ENCODE assay signal across 8 mouse cellular contexts in genomic region chr10:80589127-80589878, GRCm38 (mm10). TPM values are rescaled to one million over a fixed set of nuclear protein-coding genes. Genes with fewer than 3 reads are reported as not detected.
DNase-seq lines count a peak whose midpoint lies in the region; ATAC-seq and TF ChIP-seq lines count a peak whose summit lies in the region.

No protein-coding gene starts in this region.

- peak overlapping the region; percentile 76 for H3K4me3 ChIP-seq in heart, embryonic 12.5 days
- peak overlapping the region; percentile 86 for H3K4me3 ChIP-seq in C2C12 (ENCODE audit: insufficient read depth, poor library complexity, severe bottlenecking)
- peak overlapping the region; percentile 90 for H3K4me3 ChIP-seq in embryonic facial prominence, embryonic 11.5 days (ENCODE audit: low read depth, low read length)
- H3K4me3 ChIP-seq in intestine, embryonic 15.5 days (replicated peaks): peak overlapping the region; percentile 90

- peak overlapping the region; percentile 92 for H3K9ac ChIP-seq in heart, embryonic 12.5 days
- peak overlapping the region; percentile 86 for H3K9ac ChIP-seq in embryonic facial prominence, embryonic 11.5 days (replicated peaks; ENCODE audit: low read length)
- peak overlapping the region; percentile 95 for H3K9ac ChIP-seq in intestine, embryonic 15.5 days

- no peak for DNase-seq in heart, postnatal 25 days (ENCODE audit: low spot score)
- DNase-seq in embryonic facial prominence, embryonic 11.5 days (ENCODE audit: low spot score): no peak
- peak; percentile 63 for DNase-seq in naive thymus-derived CD4-positive, alpha-beta T cell, adult 2 months (ENCODE audit: low read depth)
- no peak for DNase-seq in left cerebral cortex, adult 9 months (ENCODE audit: low spot score in 2 of 2)
- DNase-seq in left cerebral cortex, postnatal 14 days (ENCODE audit: low spot score in 2 of 2): no peak

- H3K27me3 ChIP-seq in heart, embryonic 12.5 days (replicated peaks): no peaks in the 10 kb centered on the region
- no peaks in the 10 kb centered on the region for H3K27me3 ChIP-seq in C2C12 (ENCODE audit: control insufficient read depth, insufficient read depth, insufficient read length)
- no peaks in the 10 kb centered on the region for H3K27me3 ChIP-seq in embryonic facial prominence, embryonic 11.5 days (ENCODE audit: control insufficient read depth, insufficient read depth, low read length)
- no peaks in the 10 kb centered on the region for H3K27me3 ChIP-seq in intestine, embryonic 15.5 days (replicated peaks)

- intact Hi-C loops in heart, postnatal 25 days (cut with DNase I): no loop called here
- intact Hi-C loops in left cerebral cortex, postnatal 14 days (cut with DNase I): no loop called here

- peaks cover 49% of the 10 kb centered on the region for H3K4me1 ChIP-seq in heart, embryonic 12.5 days (replicated peaks)
- peaks cover 6% of the 10 kb centered on the region for H3K4me1 ChIP-seq in embryonic facial prominence, embryonic 11.5 days (ENCODE audit: control insufficient read depth, insufficient read depth, low read length)
- H3K4me1 ChIP-seq in intestine, embryonic 15.5 days (replicated peaks): peaks cover 31% of the 10 kb centered on the region

- H3K79me3 ChIP-seq in C2C12 (ENCODE audit: low read depth): peaks cover 20% of the 10 kb centered on the region

- H3K79me2 ChIP-seq in C2C12 (ENCODE audit: control insufficient read depth, insufficient read depth): peaks cover 42% of the 10 kb centered on the region

- peak overlapping the region; percentile 49 for H3K27ac ChIP-seq in heart, embryonic 12.5 days (ENCODE audit: poor library complexity, severe bottlenecking)
- H3K27ac ChIP-seq in embryonic facial prominence, embryonic 11.5 days (replicated peaks; ENCODE audit: low read depth, low read length): no peak overlapping the region
- H3K27ac ChIP-seq in intestine, embryonic 15.5 days: 0 out of 2 replicates have a peak overlapping the region, but pooled peaks have one; percentile 9

- H3K4me2 ChIP-seq in heart, embryonic 12.5 days: peak overlapping the region; percentile 89
- H3K4me2 ChIP-seq in embryonic facial prominence, embryonic 11.5 days (ENCODE audit: low read depth, low read length): peak overlapping the region; percentile 93
- H3K4me2 ChIP-seq in intestine, embryonic 15.5 days (replicated peaks): peak overlapping the region; percentile 93

- no peaks in the 10 kb centered on the region for H3K9me3 ChIP-seq in heart, embryonic 12.5 days (replicated peaks)
- H3K9me3 ChIP-seq in embryonic facial prominence, embryonic 11.5 days (replicated peaks; ENCODE audit: control insufficient read depth, low read length): no peaks in the 10 kb centered on the region
- H3K9me3 ChIP-seq in intestine, embryonic 15.5 days: no peaks in the 10 kb centered on the region

- no peak for TF ChIP-seq CTCF in C2C12 (IDR thresholded peaks at IDR 0.05; ENCODE audit: control insufficient read depth, insufficient read depth, insufficient read length)

- WGBS in heart, embryonic 12.5 days: 13% methylated on average over 12 of the region's 12 CpGs
- WGBS in embryonic facial prominence, embryonic 11.5 days: 19% methylated on average over 12 of the region's 12 CpGs
- 16% methylated on average over 12 of the region's 12 CpGs for WGBS in intestine, embryonic 15.5 days

- no peak for ATAC-seq in heart, embryonic 12.5 days (ENCODE audit: insufficient number of reproducible peaks, low FRiP score)
- ATAC-seq in embryonic facial prominence, embryonic 11.5 days (replicated peaks; ENCODE audit: insufficient number of reproducible peaks, low FRiP score, low TSS enrichment, low read depth): peak; percentile 1; the same call in 1 of the 2 replicates
- no peak for ATAC-seq in intestine, embryonic 15.5 days

- H3K36me3 ChIP-seq in heart, embryonic 12.5 days: peaks cover 24% of the 10 kb centered on the region
- peaks cover 3% of the 10 kb centered on the region for H3K36me3 ChIP-seq in C2C12 (ENCODE audit: control insufficient read depth, insufficient read depth)
- H3K36me3 ChIP-seq in embryonic facial prominence, embryonic 11.5 days (replicated peaks; ENCODE audit: control insufficient read depth, insufficient read depth, low read depth, low read length): no peaks in the 10 kb centered on the region
- H3K36me3 ChIP-seq in intestine, embryonic 15.5 days: peaks cover 6% of the 10 kb centered on the region

- H3ac ChIP-seq in C2C12 (ENCODE audit: control insufficient read depth, insufficient read length, low read depth): peak overlapping the region; percentile 98

TF ChIP-seq in C2C12, 6 proteins besides CTCF, POLR2A, EP300 and RAD21:
- no peak for TF ChIP-seq MAX (IDR thresholded peaks at IDR 0.05)
- no peak for TF ChIP-seq MYOD1 (IDR thresholded peaks at IDR 0.05; ENCODE audit: control insufficient read depth, insufficient read length, low read depth)
- no peak for TF ChIP-seq CEBPB (IDR thresholded peaks at IDR 0.05; ENCODE audit: low read depth)
- no peak for TF ChIP-seq MYOG (IDR thresholded peaks at IDR 0.05; ENCODE audit: control insufficient read depth, extremely low read depth, insufficient read length)
- TF ChIP-seq FOSL1 (IDR thresholded peaks at IDR 0.05; ENCODE audit: insufficient read depth, low read length, poor library complexity, severe bottlenecking): no peak
- no peak for TF ChIP-seq USF1 (IDR thresholded peaks at IDR 0.05; ENCODE audit: low read depth)

RNA-seq across cellular contexts. Expression of gene Abhd17a, which starts 0.8 kb away (rescaled TPM):
- 99.4 and 105 TPM in 2 replicates for polyA plus RNA-seq in heart, embryonic 12.5 days (2016; fragmentation: Nextera tagmentation; extraction: Ambion mirVana)
- 10 to 100 TPM; 50.1 to 51.1 TPM for total RNA-seq in heart, postnatal 25 days (2021)
- polyA plus RNA-seq in C2C12 (2012; fragmentation: generic; extraction: Trizol): 103 TPM
- polyA plus RNA-seq in embryonic facial prominence, embryonic 11.5 days (2014; fragmentation: Nextera tagmentation; extraction: Ambion mirVana): 94.8 and 111 TPM in 2 replicates
- 95.7 and 101 TPM in 2 replicates for polyA plus RNA-seq in intestine, embryonic 15.5 days (2015; fragmentation: Nextera tagmentation; extraction: Ambion mirVana)
- 100 to 1,000 TPM; 212 to 220 TPM for total RNA-seq in left cerebral cortex, postnatal 14 days (2021)

RNA-seq across cellular contexts. Expression of gene Klf16, which starts 12.2 kb away (rescaled TPM):
- 7.9 and 8.5 TPM in 2 replicates for polyA plus RNA-seq in heart, embryonic 12.5 days (2016; fragmentation: Nextera tagmentation; extraction: Ambion mirVana)
- 1 to 10 TPM; 3.0 to 4.5 TPM for total RNA-seq in heart, postnatal 25 days (2021)
- polyA plus RNA-seq in C2C12 (2012; fragmentation: generic; extraction: Trizol): 21.0 TPM
- 4.5 and 5.5 TPM in 2 replicates for polyA plus RNA-seq in embryonic facial prominence, embryonic 11.5 days (2014; fragmentation: Nextera tagmentation; extraction: Ambion mirVana)
- 8.3 TPM in 2 replicates for polyA plus RNA-seq in intestine, embryonic 15.5 days (2015; fragmentation: Nextera tagmentation; extraction: Ambion mirVana)
- 10 to 100 TPM; 46.7 to 48.0 TPM for total RNA-seq in left cerebral cortex, postnatal 14 days (2021)

RNA-seq across cellular contexts. Expression of gene Scamp4, which starts 13.4 kb away (rescaled TPM):
- polyA plus RNA-seq in heart, embryonic 12.5 days (2016; fragmentation: Nextera tagmentation; extraction: Ambion mirVana): 67.4 and 70.0 TPM in 2 replicates
- total RNA-seq in heart, postnatal 25 days (2021): 10 to 100 TPM; 21.0 to 21.7 TPM
- 119 TPM for polyA plus RNA-seq in C2C12 (2012; fragmentation: generic; extraction: Trizol)
- polyA plus RNA-seq in embryonic facial prominence, embryonic 11.5 days (2014; fragmentation: Nextera tagmentation; extraction: Ambion mirVana): 62.4 and 64.9 TPM in 2 replicates
- polyA plus RNA-seq in intestine, embryonic 15.5 days (2015; fragmentation: Nextera tagmentation; extraction: Ambion mirVana): 105 and 114 TPM in 2 replicates
- 10 to 100 TPM; 35.8 to 39.3 TPM for total RNA-seq in left cerebral cortex, postnatal 14 days (2021)

RNA-seq across cellular contexts. Expression of gene Adat3, which starts 13.4 kb away (rescaled TPM):
- polyA plus RNA-seq in heart, embryonic 12.5 days (2016; fragmentation: Nextera tagmentation; extraction: Ambion mirVana): 3.5 and 4.1 TPM in 2 replicates
- total RNA-seq in heart, postnatal 25 days (2021): 1 to 10 TPM in 1 of 2 experiments, under 1 TPM in 1; 0.84 to 1.2 TPM
- polyA plus RNA-seq in C2C12 (2012; fragmentation: generic; extraction: Trizol): 11.1 TPM
- polyA plus RNA-seq in embryonic facial prominence, embryonic 11.5 days (2014; fragmentation: Nextera tagmentation; extraction: Ambion mirVana): 5.7 and 5.8 TPM in 2 replicates
- polyA plus RNA-seq in intestine, embryonic 15.5 days (2015; fragmentation: Nextera tagmentation; extraction: Ambion mirVana): 6.4 and 6.6 TPM in 2 replicates
- 1 to 10 TPM; 2.8 TPM for total RNA-seq in left cerebral cortex, postnatal 14 days (2021)

RNA-seq across cellular contexts. Expression of gene Gm49322, which starts 16.5 kb away (rescaled TPM):
- 2.4 and 2.6 TPM in 2 replicates for polyA plus RNA-seq in heart, embryonic 12.5 days (2016; fragmentation: Nextera tagmentation; extraction: Ambion mirVana)
- total RNA-seq in heart, postnatal 25 days (2021): under 1 TPM; 0.52 to 0.59 TPM
- 1.0 TPM for polyA plus RNA-seq in C2C12 (2012; fragmentation: generic; extraction: Trizol)
- 1.4 and 1.5 TPM in 2 replicates for polyA plus RNA-seq in embryonic facial prominence, embryonic 11.5 days (2014; fragmentation: Nextera tagmentation; extraction: Ambion mirVana)
- 3.9 and 4.1 TPM in 2 replicates for polyA plus RNA-seq in intestine, embryonic 15.5 days (2015; fragmentation: Nextera tagmentation; extraction: Ambion mirVana)
- total RNA-seq in left cerebral cortex, postnatal 14 days (2021): 1 to 10 TPM; 2.6 to 2.8 TPM
